Comparison of ENCODE assay signal across 12 mouse cellular contexts in the genomic region with DNA sequence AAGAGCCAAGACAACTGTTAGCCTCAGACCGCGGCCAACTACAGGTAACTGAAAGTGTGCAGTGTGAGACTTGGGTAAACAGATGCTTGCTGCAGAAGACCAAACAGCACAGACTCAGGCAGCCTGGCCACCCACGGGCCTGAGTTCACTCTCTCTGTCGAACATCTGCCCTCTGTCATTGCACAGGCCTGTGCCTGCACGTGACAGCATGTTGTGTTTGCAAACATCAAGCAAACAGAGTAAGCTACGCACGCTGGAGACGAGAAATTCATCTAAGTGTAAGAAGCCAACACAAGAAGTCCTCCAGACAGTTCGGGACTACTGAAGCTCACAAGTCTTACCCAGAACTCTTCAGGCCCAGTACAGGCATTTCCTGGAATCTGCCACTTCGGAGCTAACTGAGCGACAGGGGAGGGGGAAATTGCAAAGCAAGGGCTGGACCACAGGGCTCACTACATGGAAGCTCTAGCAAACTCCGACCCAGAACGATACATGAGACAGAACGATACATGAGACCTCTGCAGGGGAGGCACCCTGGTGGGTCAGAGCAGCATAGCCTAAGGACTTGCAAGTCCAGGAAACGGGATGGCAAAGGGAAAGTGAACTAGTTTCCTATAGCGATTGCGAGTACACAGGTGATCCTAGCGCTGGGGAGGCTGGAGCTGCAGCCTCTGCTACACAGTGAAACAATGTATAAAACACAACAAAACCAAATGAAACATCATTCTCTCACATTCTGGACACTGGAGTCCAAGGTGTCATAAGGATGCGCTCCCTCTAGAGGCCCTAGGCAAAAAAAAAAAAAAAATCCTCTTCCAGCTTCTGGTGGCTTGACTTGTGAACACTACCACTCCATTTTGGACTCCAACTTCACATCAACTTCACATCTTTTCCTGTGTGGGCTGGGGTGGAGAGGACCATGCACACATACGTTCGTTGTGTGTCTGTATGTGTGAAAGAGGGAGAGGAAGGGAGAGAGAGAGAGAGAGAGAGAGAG. TPM values are rescaled to one million over a fixed set of nuclear protein-coding genes. Genes with fewer than 3 reads are reported as not detected.
A peak's percentile ranks its signal among the peaks of the same experiment; 100 is the strongest.
DNase-seq lines count a peak whose midpoint lies in the region; ATAC-seq and TF ChIP-seq lines count a peak whose summit lies in the region.
"Had no signal": no experiment of that assay in that cellular context is flagged by ENCODE, and none has a peak within 500 bp of the region (broad histone marks: within the 10 kb centered on the region; RNA-seq: fewer than 3 reads in every experiment).

No protein-coding gene starts in this region.

- H3K36me3 ChIP-seq in kidney, embryonic 16.5 days (ENCODE audit: insufficient read depth, low read length) = no peaks in the 10 kb centered on the region
- no peaks in the 10 kb centered on the region; the same call in 1 of the 2 replicates for H3K36me3 ChIP-seq in ES-E14 (ENCODE audit: control insufficient read depth, insufficient read depth, low read length, poor library complexity, severe bottlenecking)
- H3K36me3 ChIP-seq in lung, embryonic 15.5 days = no peaks in the 10 kb centered on the region

- peak; percentile 47 for ATAC-seq in kidney, embryonic 16.5 days (ENCODE audit: low FRiP score, low TSS enrichment)
- ATAC-seq in lung, embryonic 15.5 days (ENCODE audit: borderline replicate concordance, extremely low read depth, low FRiP score, low TSS enrichment) = peak; percentile 67; the same call in 1 of the 2 replicates
- ATAC-seq: forebrain, embryonic 13.5 days; inflammation-experienced regulatory T-cells, adult 6 months had no signal

- H3K9me3 ChIP-seq in kidney, embryonic 16.5 days (ENCODE audit: low read length) = no peaks in the 10 kb centered on the region
- no peaks in the 10 kb centered on the region for H3K9me3 ChIP-seq in ES-E14 (ENCODE audit: control insufficient read depth, insufficient read depth, low read depth, low read length)
- H3K9me3 ChIP-seq in lung, embryonic 15.5 days = no peaks in the 10 kb centered on the region

- H3K9ac ChIP-seq in kidney, embryonic 16.5 days (replicated peaks; ENCODE audit: low read length) = 0 out of 2 replicates have a peak overlapping the region, but pooled peaks have one; percentile 7
- no peak overlapping the region for H3K9ac ChIP-seq in ES-E14 (ENCODE audit: insufficient read depth, low read depth, low read length, poor library complexity, severe bottlenecking)
- H3K9ac ChIP-seq in lung, embryonic 15.5 days = no peak overlapping the region
- H3K9ac ChIP-seq: forebrain, embryonic 13.5 days had no signal

- no peak overlapping the region for H3K27ac ChIP-seq in kidney, embryonic 16.5 days (ENCODE audit: low read length)
- no peak overlapping the region for H3K27ac ChIP-seq in ES-E14 (ENCODE audit: insufficient read depth, low read depth, low read length, poor library complexity, severe bottlenecking)
- H3K27ac ChIP-seq in lung, embryonic 15.5 days = no peak overlapping the region; the same call in 1 of the 2 replicates
- H3K27ac ChIP-seq: forebrain, embryonic 13.5 days had no signal

- DNase-seq in kidney, adult 11 months = no peak
- no peak for DNase-seq in ES-E14 (ENCODE audit: low read depth, low spot score)
- peak; percentile 45 for DNase-seq in ZHBTc4 (ENCODE audit: low read depth, low spot score)
- DNase-seq in gastrocnemius, adult 8-10 months (ENCODE audit: low spot score in 2 of 2) = no peak
- no peak for DNase-seq in left cerebral cortex, adult 18-20 months (ENCODE audit: low spot score in 2 of 2)
- DNase-seq: cerebellum, adult 11-12 months; embryo, embryonic 11 days had no signal

- 44% methylated on average over 21 of the region's 21 CpGs for WGBS in kidney, embryonic 16.5 days
- 46% methylated on average over 21 of the region's 21 CpGs for WGBS in lung, embryonic 15.5 days

- H3K4me2 ChIP-seq in kidney, embryonic 16.5 days (replicated peaks; ENCODE audit: low read depth, low read length) = peak overlapping the region; percentile 27; the same call in 1 of the 2 replicates
- H3K4me2 ChIP-seq in lung, embryonic 15.5 days = no peak overlapping the region
- H3K4me2 ChIP-seq: forebrain, embryonic 13.5 days; midbrain, embryonic 11.5 days had no signal

- H3K4me3 ChIP-seq in kidney, embryonic 16.5 days (ENCODE audit: low read length) = no peak overlapping the region
- H3K4me3 ChIP-seq in ES-E14 (ENCODE audit: insufficient read depth in 1 of 2, low read depth in 1 of 2, low read length in 2 of 2, poor library complexity in 1 of 2, severe bottlenecking in 1 of 2) = no peak overlapping the region
- no peak overlapping the region for H3K4me3 ChIP-seq in lung, embryonic 15.5 days
- H3K4me3 ChIP-seq: forebrain, embryonic 13.5 days had no signal

- H3K27me3 ChIP-seq in kidney, embryonic 16.5 days (ENCODE audit: insufficient read depth, low read length) = no peaks in the 10 kb centered on the region
- H3K27me3 ChIP-seq in lung, embryonic 15.5 days = no peaks in the 10 kb centered on the region
- H3K27me3 ChIP-seq: forebrain, embryonic 13.5 days had no signal

- H3K4me1 ChIP-seq in kidney, embryonic 16.5 days (ENCODE audit: insufficient read depth, low read length) = peaks cover 15% of the 10 kb centered on the region
- H3K4me1 ChIP-seq in ES-E14 (ENCODE audit: control insufficient read depth in 2 of 2, insufficient read depth in 2 of 2, low read length in 2 of 2, poor library complexity in 1 of 2) = peaks cover 4 to 15% of the 10 kb centered on the region in 2 experiments; a peak in 3 of 4 replicates
- peaks cover 27% of the 10 kb centered on the region; the same call in 1 of the 2 replicates for H3K4me1 ChIP-seq in lung, embryonic 15.5 days

- in situ Hi-C loops in ES-E14 (cut with MboI; ENCODE audit: low sequenced_read_pairs in 2 of 2, unreplicated experiment in 2 of 2) = no loop called here

TF ChIP-seq in ES-E14, 5 proteins besides CTCF, POLR2A, EP300 and RAD21:
- TF ChIP-seq HCFC1 (IDR thresholded peaks at IDR 0.05; ENCODE audit: borderline replicate concordance, insufficient read depth, low read length) = no peak
- no peak for TF ChIP-seq ZC3H11A (IDR thresholded peaks at IDR 0.05; ENCODE audit: borderline replicate concordance, low read depth, low read length)
- TF ChIP-seq CHD2 (IDR thresholded peaks at IDR 0.05; ENCODE audit: low read depth, low read length) = no peak
- TF ChIP-seq MAFK (IDR thresholded peaks at IDR 0.05; ENCODE audit: insufficient read depth, low read depth, low read length) = no peak
- TF ChIP-seq ZNF384 (IDR thresholded peaks at IDR 0.05; ENCODE audit: low read depth, low read length) = peak; percentile 74

RNA-seq across cellular contexts. Expression of gene Tiam1, which starts 18.0 kb away (rescaled TPM):
- 11.5 and 16.1 TPM in 2 replicates for polyA plus RNA-seq in kidney, embryonic 16.5 days (2015; fragmentation: Nextera tagmentation; extraction: Ambion mirVana)
- total RNA-seq in ES-E14 (2012; rRNA removed) = 15.7 and 22.9 TPM in 2 replicates
- polyA plus RNA-seq in lung, embryonic 15.5 days (2015; fragmentation: Nextera tagmentation; extraction: Ambion mirVana) = 10.8 and 13.6 TPM in 2 replicates
- 10 to 100 TPM in 2 of 4 experiments, 1 to 10 TPM in 2; 2.9 to 14.0 (median 7.2) TPM for total RNA-seq in gastrocnemius, adult 8-10 months (2022)
- total RNA-seq in left cerebral cortex, adult 18-20 months (2021) = 100 to 1,000 TPM; 113 to 114 TPM
